Mouse (Mus musculus): ENCODE measurements around the gene Sik3.
A peak's percentile ranks its signal among the peaks of the same experiment; 100 is the strongest.
"Not testable (repeated sequence)": the region's sequence is repeated elsewhere in the genome, so short reads cannot be mapped to it uniquely, and the experiment has no call there.

Sik3 gene

GRCm38 (mm10) chr9:46118844-46119385 lies 106.3 kb downstream of the Sik3 start:
- DNase-seq: no peak

GRCm38 (mm10) chr9:46119943-46120441 lies 107.4 kb downstream of the Sik3 start:
- peak; percentile 62 for DNase-seq

- DNase-seq: no peak
Measured at GRCm38 (mm10) chr9:46120468-46121253, 108.0 kb downstream of the Sik3 start.

GRCm38 (mm10) chr9:46121486-46121885 lies 108.9 kb downstream of the Sik3 start:
- DNase-seq: no peak

GRCm38 (mm10) chr9:46122731-46123130 lies 110.1 kb downstream of the Sik3 start:
- no peak for DNase-seq

- no peak for DNase-seq
Measured at GRCm38 (mm10) chr9:46126295-46126694, 113.7 kb downstream of the Sik3 start.

GRCm38 (mm10) chr9:46127326-46127725 lies 114.7 kb downstream of the Sik3 start:
- DNase-seq: no peak

GRCm38 (mm10) chr9:46129241-46129640 lies 116.6 kb downstream of the Sik3 start:
- DNase-seq: no peak

- not testable (repeated sequence) for DNase-seq
Measured at GRCm38 (mm10) chr9:46132821-46133220, 120.2 kb downstream of the Sik3 start.

GRCm38 (mm10) chr9:46138831-46139230 lies 126.2 kb downstream of the Sik3 start:
- DNase-seq: no peak

GRCm38 (mm10) chr9:46140811-46141210 lies 128.2 kb downstream of the Sik3 start:
- DNase-seq: no peak

GRCm38 (mm10) chr9:46142031-46142430 lies 129.4 kb downstream of the Sik3 start:
- DNase-seq: no peak

GRCm38 (mm10) chr9:46142492-46142891 lies 129.9 kb downstream of the Sik3 start:
- no peak for DNase-seq

- no peak for DNase-seq
Measured at GRCm38 (mm10) chr9:46144976-46145375, 132.4 kb downstream of the Sik3 start.

- no peak for DNase-seq
Measured at GRCm38 (mm10) chr9:46146437-46146836, 133.8 kb downstream of the Sik3 start.

GRCm38 (mm10) chr9:46148723-46149122 lies 136.1 kb downstream of the Sik3 start:
- DNase-seq: no peak

- no peak for DNase-seq
Measured at GRCm38 (mm10) chr9:46149392-46149791, 136.8 kb downstream of the Sik3 start.

- DNase-seq: no peak
Measured at GRCm38 (mm10) chr9:46150116-46150515, 137.5 kb downstream of the Sik3 start.

GRCm38 (mm10) chr9:46150890-46151703 lies 138.5 kb downstream of the Sik3 start:
- no peak for DNase-seq

- no peak for DNase-seq
Measured at GRCm38 (mm10) chr9:46151704-46152040, 139.1 kb downstream of the Sik3 start.

GRCm38 (mm10) chr9:46152067-46153015 lies 139.7 kb downstream of the Sik3 start:
- no peak for DNase-seq

GRCm38 (mm10) chr9:46154469-46154868 lies 141.8 kb downstream of the Sik3 start:
- DNase-seq: no peak

GRCm38 (mm10) chr9:46155026-46155425 lies 142.4 kb downstream of the Sik3 start:
- DNase-seq: no peak

All from layer of hippocampus, adult 9-11 months (tissue).